Mouse (Mus musculus): ENCODE data around the gene Rab39.

Gene Rab39

GRCm38 (mm10) chr9:53705992-53706696 is at the start of gene Rab39:
Gene Rab39 (minus strand): TSS chr9:53706232.
- DNase-seq = peak; percentile 93

DNA sequence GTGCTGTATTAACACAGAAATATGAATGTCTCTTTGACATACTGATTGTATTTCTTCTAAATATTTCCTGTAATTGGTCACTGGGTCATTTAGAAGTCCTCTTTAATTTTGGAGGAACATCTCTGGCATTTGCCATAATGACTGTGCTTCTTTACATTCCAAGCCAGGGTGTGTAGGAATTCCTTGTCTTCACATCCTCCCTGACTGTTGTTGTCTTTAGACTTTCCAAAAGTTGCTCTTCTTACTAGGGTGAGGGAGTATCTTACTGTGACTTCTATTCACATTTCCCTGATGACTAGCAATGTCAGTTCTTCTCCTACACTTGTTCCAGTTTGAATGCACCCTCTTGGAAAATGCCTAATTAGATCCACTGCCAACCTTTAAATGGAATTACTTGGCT is 48.8 kb upstream of the Rab39 start:
- DNase-seq = no peak

DNA sequence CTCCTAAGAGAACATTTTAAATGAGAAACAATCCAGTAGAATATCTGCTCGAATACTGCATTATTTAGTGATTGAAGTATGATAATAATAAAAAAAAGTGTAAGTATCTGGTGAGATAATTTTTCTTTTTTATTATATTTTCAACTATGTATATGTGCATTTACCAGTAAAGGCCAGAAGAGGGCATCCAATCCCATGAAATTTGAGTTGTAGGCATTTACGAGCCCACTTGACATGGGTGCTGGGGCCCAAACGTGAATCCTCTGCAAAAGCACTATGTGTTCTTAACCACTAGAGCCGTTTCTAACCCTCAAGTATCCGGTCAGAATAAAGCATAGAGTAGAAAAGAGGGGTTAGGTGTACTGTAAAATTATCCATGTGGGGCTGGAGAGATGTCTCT is 44.9 kb upstream of the Rab39 start:
- DNase-seq = no peak

GRCm38 (mm10) chr9:53750411-53750810 is 44.4 kb upstream of the Rab39 start:
- no peak for DNase-seq

- DNase-seq = no peak
Measured at GRCm38 (mm10) chr9:53740829-53741404, 34.9 kb upstream of the Rab39 start.

- DNase-seq = peak; percentile 69
Measured at GRCm38 (mm10) chr9:53705491-53705991, 491 bp downstream of the Rab39 start.

DNA sequence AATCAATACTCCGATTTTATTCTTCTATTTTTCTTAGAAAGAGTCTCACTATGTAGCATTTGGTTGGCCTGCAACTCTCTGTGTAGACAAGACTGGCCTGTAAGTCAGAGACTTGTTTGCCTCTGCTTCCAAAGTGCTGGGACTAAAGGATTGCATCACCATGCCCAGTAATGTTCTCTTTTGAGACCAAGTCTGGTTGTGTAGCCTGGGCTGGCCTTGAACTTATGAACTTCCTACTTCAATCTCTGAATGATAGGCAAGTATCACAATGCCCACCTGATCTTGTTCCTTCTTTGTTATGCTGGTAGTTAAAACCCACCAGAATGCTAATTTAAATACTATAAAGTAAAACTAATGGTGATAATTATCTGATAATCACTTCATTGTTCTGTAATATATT is 3.0 kb downstream of the Rab39 start:
- DNase-seq = no peak

- DNase-seq = no peak
Measured at GRCm38 (mm10) chr9:53700496-53700895, 5.5 kb downstream of the Rab39 start.

- no peak for DNase-seq
Measured at GRCm38 (mm10) chr9:53695846-53696245, 10.2 kb downstream of the Rab39 start.

GRCm38 (mm10) chr9:53693718-53694117 is 12.3 kb downstream of the Rab39 start:
- DNase-seq = no peak

GRCm38 (mm10) chr9:53691745-53692670 is 14.0 kb downstream of the Rab39 start:
- DNase-seq = no peak

DNA sequence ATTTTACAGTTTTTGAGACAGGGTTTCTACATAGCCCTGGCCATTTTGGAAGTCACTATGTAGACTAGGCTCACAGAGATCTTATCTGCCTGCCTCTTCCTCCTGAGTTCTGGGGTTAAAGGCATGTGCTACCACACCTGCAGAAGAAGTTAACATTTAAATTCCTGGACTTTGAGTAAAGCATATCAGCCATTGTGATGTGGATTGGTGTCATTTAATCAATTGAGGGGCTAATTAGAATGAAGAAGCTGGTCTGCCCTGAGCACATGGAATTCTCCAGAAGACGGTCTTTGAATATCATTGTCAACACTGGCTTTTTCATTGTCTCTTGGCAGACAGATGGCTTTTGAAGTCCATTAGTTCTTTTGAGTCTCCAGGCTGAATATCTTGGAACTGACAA is 25.2 kb downstream of the Rab39 start:
- DNase-seq = no peak

- DNase-seq = no peak
Measured at GRCm38 (mm10) chr9:53676921-53677320, 29.1 kb downstream of the Rab39 start.

DNA sequence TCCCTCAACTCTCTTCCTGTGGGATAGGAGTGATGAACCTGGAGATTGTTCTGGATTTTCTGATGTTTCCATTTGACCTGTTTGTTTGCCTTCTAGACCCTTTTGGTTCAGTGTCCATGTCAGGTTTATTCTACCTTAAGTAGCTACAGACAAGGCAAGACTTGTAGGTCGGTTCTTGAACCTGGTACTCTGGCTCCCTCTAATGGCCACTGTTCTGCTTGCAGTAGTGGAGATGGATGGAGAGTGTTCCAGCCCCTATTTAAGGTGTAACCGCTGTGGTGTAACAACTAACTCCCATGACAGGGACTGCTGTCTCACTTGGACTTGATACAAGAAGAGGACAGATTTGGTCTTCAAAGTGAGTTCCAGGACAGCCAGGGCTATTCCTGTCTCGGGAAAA is 32.5 kb downstream of the Rab39 start:
- peak; percentile 89 for DNase-seq

GRCm38 (mm10) chr9:53669680-53670219 is 36.3 kb downstream of the Rab39 start, which contains the start of gene Cul5:
Gene Cul5 (minus strand): TSS chr9:53670014.
- DNase-seq = peak; percentile 76

DNA sequence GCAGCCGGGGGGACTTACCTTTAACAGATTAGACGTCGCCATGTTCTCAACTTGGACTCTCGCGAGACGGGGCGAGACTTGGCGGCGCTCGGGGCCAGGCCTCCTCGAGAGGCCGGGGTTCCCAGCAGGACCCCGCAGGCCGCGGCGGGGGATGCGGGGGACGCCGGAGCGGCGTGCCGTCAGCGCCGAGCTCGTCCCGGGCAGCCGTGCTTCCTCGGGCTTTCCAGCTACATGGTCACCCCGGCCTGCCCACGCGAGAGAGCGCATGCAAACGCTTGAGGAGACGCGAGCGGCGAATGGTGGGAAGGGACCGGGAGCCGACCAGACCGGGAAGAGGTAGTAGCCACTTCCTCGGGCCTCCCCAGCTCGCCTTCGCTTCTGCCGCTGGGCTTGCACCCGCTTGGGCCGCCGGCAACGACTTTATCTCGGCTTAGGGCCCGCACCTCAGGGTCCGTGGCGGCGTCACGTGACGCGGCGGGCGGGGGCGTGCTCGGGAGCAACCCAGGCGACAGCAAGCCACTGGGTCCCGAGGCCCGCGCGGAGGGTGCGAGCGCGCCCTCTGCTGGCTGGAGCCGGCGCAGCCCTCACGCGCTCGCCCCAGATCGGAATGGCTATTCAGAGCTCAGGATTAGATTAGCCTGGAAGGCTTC is 38.9 kb downstream of the Rab39 start:
- DNase-seq = peak; percentile 98

DNA sequence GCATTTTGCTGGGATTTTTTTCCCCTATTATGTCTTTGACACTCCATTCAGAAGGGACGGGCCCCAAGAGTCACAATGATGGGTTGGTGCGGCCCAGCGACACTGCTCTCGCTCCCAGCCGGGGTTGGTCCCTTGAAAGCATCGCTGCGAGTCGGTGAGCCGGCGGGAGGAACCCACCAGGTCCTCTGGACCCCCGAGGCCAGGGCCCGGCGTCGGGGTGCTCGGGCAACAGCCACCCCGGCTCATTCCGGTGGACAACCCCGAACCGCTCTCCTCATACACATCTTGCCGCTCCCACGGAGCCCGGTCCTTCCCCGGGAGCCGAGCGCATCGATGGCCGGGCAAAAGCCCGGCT is 39.4 kb downstream of the Rab39 start:
- no peak for DNase-seq

DNA sequence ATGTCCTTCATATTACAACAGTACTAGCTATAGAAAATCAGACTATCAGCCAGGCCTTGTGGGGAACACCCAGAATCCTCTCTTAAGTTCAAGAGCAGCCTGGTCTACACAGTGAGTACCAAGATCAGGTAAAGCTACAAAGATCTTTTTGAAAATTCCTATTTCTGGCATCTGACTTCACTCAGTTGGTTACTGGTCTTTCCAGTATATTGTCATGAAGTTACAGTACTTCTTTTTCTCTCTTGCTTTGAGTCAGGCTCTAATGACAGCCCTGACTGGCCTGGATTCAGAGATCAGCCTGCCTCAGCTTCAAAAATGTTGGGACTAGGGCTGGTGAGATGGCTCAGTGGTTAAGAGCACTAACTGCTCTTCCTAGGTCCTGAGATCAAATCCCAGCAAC is 40.6 kb downstream of the Rab39 start:
- no peak for DNase-seq

- DNase-seq = no peak
Measured at GRCm38 (mm10) chr9:53664819-53665218, 41.2 kb downstream of the Rab39 start.

DNA sequence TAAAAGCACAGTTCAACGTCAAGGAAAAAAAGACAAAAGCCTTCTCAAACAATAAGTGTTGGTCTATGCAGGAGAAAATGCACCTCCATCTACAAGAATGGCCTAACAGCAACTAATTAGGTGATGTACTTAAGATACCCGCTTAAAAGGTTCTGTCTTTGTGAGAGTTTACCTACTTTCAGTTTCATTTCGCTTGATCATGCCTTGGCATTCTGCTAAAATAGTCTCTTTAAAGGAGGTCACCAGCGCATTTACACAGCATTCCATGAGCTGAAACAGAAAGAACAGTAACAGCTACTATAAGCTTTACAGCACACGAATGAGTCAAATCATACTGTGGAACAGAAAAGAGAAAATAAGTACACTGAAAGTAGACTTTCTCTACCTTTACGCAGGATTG is 71.2 kb downstream of the Rab39 start:
- DNase-seq = no peak

Measured in thymus, postnatal 4 days (tissue).